Mouse (Mus musculus) hindbrain, embryonic 10.5 days (tissue): ENCODE results near the gene March10. TPM values are rescaled to one million over a fixed set of nuclear protein-coding genes. Genes with fewer than 3 reads are reported as not detected.
A peak's percentile ranks its signal among the peaks of the same experiment; 100 is the strongest.

ENCODE experiments used
- DNase-seq: peaks from one replicate; pipeline ENCODE4 v3.0.0-alpha.2; 2017; ENCODE audit warnings: low spot score
- H3K27ac ChIP-seq: fragments of 300-500 bp; sonication (generic); 2 replicates; pipeline ENCODE4 v1.5.1; 2016; ENCODE audit warnings: mild to moderate bottlenecking, moderate library complexity
- H3K27me3 ChIP-seq: fragments of 300-500 bp; sonication (generic); 2 replicates; pipeline ENCODE4 v1.6.1; 2016; ENCODE audit warnings: mild to moderate bottlenecking; ENCODE audit not compliant: poor library complexity, insufficient read depth, severe bottlenecking
- H3K36me3 ChIP-seq: fragments of 300-500 bp; sonication (generic); 2 replicates; pipeline ENCODE4 v1.6.1; 2016; ENCODE audit warnings: mild to moderate bottlenecking, moderate library complexity
- H3K4me1 ChIP-seq: fragments of 300-500 bp; sonication (generic); replicated peaks from 2 replicates; pipeline ENCODE4 v1.6.1; 2016; ENCODE audit warnings: mild to moderate bottlenecking
- H3K4me3 ChIP-seq: fragments of 300-500 bp; sonication (generic); 2 replicates; pipeline ENCODE4 v1.5.1; 2016; ENCODE audit warnings: mild to moderate bottlenecking, moderate library complexity
- H3K9me3 ChIP-seq: fragments of 300-500 bp; sonication (generic); 2 replicates; pipeline ENCODE4 v1.6.1; 2016; ENCODE audit warnings: mild to moderate bottlenecking, moderate library complexity
- WGBS: fragments of 180-500 bp; shearing (Covaris S2); methylation state at CpG from one replicate; pipeline ENCODE4 v1.1.7; 2016; 5-methylcytosine and 5-hydroxymethylcytosine counted together
- polyA plus RNA-seq: library from polyadenylated mRNA; unstranded; fragments of >200 nt; fragmentation: Nextera tagmentation; extraction: Ambion mirVana; gene quantifications from 2 replicates; pipeline ENCODE4 v1.2.1, GENCODE M21; 2016

Gene March10
- polyA plus RNA-seq, 1 experiment from 2014 or later: 0.41 TPM

GRCm38 (mm10) chr11:105459900-105460299, 3.4 kb upstream of the March10 start:
- peaks cover 35% of the 10 kb centered on the region for H3K4me1 ChIP-seq
- no peak overlapping the region for H3K4me3 ChIP-seq
- WGBS: 54% methylated on average over 5 of the region's 5 CpGs
- no peak for DNase-seq
- no peaks in the 10 kb centered on the region for H3K36me3 ChIP-seq
- 0 out of 2 replicates have a peak, but pooled peaks cover 14% of the 10 kb centered on the region for H3K27me3 ChIP-seq
- no peak overlapping the region for H3K27ac ChIP-seq
- no peaks in the 10 kb centered on the region for H3K9me3 ChIP-seq

GRCm38 (mm10) chr11:105457041-105457440, 506 bp upstream of the March10 start:
- Histone ChIP-seq H3K36me3 (no peaks in the 10 kb centered on the region), H3K27ac (peak overlapping the region; percentile 86), H3K27me3 (peaks cover 15% of the 10 kb centered on the region; the same call in 1 of the 2 replicates), H3K9me3 (no peaks in the 10 kb centered on the region), H3K4me3 (peak overlapping the region; percentile 65), H3K4me1 (peaks cover 22% of the 10 kb centered on the region)
- 65% methylated on average over 7 of the region's 7 CpGs for WGBS
- no peak for DNase-seq

- peaks cover 40% of the 10 kb centered on the region for H3K4me1 ChIP-seq
- 94% methylated on average over 5 of the region's 5 CpGs for WGBS
Observed at GRCm38 (mm10) chr11:105455118-105455517, 1.4 kb downstream of the March10 start.

GRCm38 (mm10) chr11:105453084-105453483, 3.5 kb downstream of the March10 start:
- no peak overlapping the region for H3K27ac ChIP-seq
- H3K9me3 ChIP-seq: no peaks in the 10 kb centered on the region
- 90% methylated on average over 4 of the region's 4 CpGs for WGBS
- peaks cover 42% of the 10 kb centered on the region for H3K4me1 ChIP-seq
- H3K36me3 ChIP-seq: no peaks in the 10 kb centered on the region
- H3K27me3 ChIP-seq: peaks cover 15% of the 10 kb centered on the region; the same call in 1 of the 2 replicates
- DNase-seq: no peak
- H3K4me3 ChIP-seq: no peak overlapping the region

More at GRCm38 (mm10) chr11:105455118-105455517, 1.4 kb downstream of the March10 start:
- no peaks in the 10 kb centered on the region for H3K36me3 ChIP-seq
- H3K9me3 ChIP-seq: no peaks in the 10 kb centered on the region
- no peak for DNase-seq
- no peak overlapping the region for H3K4me3 ChIP-seq
- peaks cover 15% of the 10 kb centered on the region; the same call in 1 of the 2 replicates for H3K27me3 ChIP-seq
- H3K27ac ChIP-seq: no peak overlapping the region

GRCm38 (mm10) chr11:105452504-105452903, 4.0 kb downstream of the March10 start:
- Histone ChIP-seq H3K36me3 (no peaks in the 10 kb centered on the region), H3K4me1 (peaks cover 47% of the 10 kb centered on the region), H3K27ac (0 out of 2 replicates have a peak overlapping the region, but pooled peaks have one; percentile 23), H3K27me3 (peaks cover 13% of the 10 kb centered on the region; the same call in 1 of the 2 replicates), H3K9me3 (no peaks in the 10 kb centered on the region), H3K4me3 (no peak overlapping the region)
- DNase-seq: no peak
- 80% methylated on average over 4 of the region's 4 CpGs for WGBS

- Histone ChIP-seq H3K36me3 (no peaks in the 10 kb centered on the region), H3K4me3 (no peak overlapping the region), H3K4me1 (peaks cover 40% of the 10 kb centered on the region), H3K9me3 (no peaks in the 10 kb centered on the region), H3K27me3 (peaks cover 10% of the 10 kb centered on the region; the same call in 1 of the 2 replicates), H3K27ac (peak overlapping the region; percentile 72)
- peak; percentile 41 for DNase-seq
- 56% methylated on average over 7 of the region's 7 CpGs for WGBS
Observed at GRCm38 (mm10) chr11:105451553-105452135, 4.9 kb downstream of the March10 start.

- H3K27ac ChIP-seq: no peak overlapping the region
- no peaks in the 10 kb centered on the region for H3K9me3 ChIP-seq
- no peak overlapping the region for H3K4me3 ChIP-seq
- no peak for DNase-seq
- no peaks in the 10 kb centered on the region for H3K36me3 ChIP-seq
- WGBS: 68% methylated on average over 12 of the region's 12 CpGs
- H3K27me3 ChIP-seq: no peaks in the 10 kb centered on the region; the same call in 1 of the 2 replicates
- peaks cover 36% of the 10 kb centered on the region for H3K4me1 ChIP-seq
Observed at GRCm38 (mm10) chr11:105449581-105450315, 6.8 kb downstream of the March10 start.

GRCm38 (mm10) chr11:105447661-105448060, 8.9 kb downstream of the March10 start:
- H3K27me3 ChIP-seq: no peaks in the 10 kb centered on the region
- no peak for DNase-seq
- H3K9me3 ChIP-seq: no peaks in the 10 kb centered on the region
- H3K36me3 ChIP-seq: no peaks in the 10 kb centered on the region
- peaks cover 43% of the 10 kb centered on the region for H3K4me1 ChIP-seq
- WGBS: 79% methylated on average over 6 of the region's 6 CpGs
- H3K27ac ChIP-seq: no peak overlapping the region
- H3K4me3 ChIP-seq: no peak overlapping the region

GRCm38 (mm10) chr11:105446221-105446620, 10.3 kb downstream of the March10 start:
- H3K27ac ChIP-seq: no peak overlapping the region
- H3K4me3 ChIP-seq: no peak overlapping the region
- H3K36me3 ChIP-seq: no peaks in the 10 kb centered on the region
- H3K9me3 ChIP-seq: no peaks in the 10 kb centered on the region
- 87% methylated on average over 5 of the region's 5 CpGs for WGBS
- peaks cover 35% of the 10 kb centered on the region for H3K4me1 ChIP-seq
- no peaks in the 10 kb centered on the region for H3K27me3 ChIP-seq
- DNase-seq: no peak

GRCm38 (mm10) chr11:105445741-105446140, 10.8 kb downstream of the March10 start:
- Histone ChIP-seq H3K27ac (no peak overlapping the region), H3K9me3 (no peaks in the 10 kb centered on the region), H3K4me1 (peaks cover 31% of the 10 kb centered on the region), H3K27me3 (no peaks in the 10 kb centered on the region), H3K4me3 (no peak overlapping the region), H3K36me3 (no peaks in the 10 kb centered on the region)
- DNase-seq: no peak
- 70% methylated on average over 5 of the region's 5 CpGs for WGBS

- H3K4me3 ChIP-seq: no peak overlapping the region
- H3K9me3 ChIP-seq: no peaks in the 10 kb centered on the region
- no peak overlapping the region for H3K27ac ChIP-seq
- H3K36me3 ChIP-seq: no peaks in the 10 kb centered on the region
- H3K27me3 ChIP-seq: no peaks in the 10 kb centered on the region
- WGBS: 86% methylated on average over 6 of the region's 6 CpGs
- peaks cover 22% of the 10 kb centered on the region for H3K4me1 ChIP-seq
- DNase-seq: no peak
Observed at GRCm38 (mm10) chr11:105444929-105445328, 11.6 kb downstream of the March10 start.

GRCm38 (mm10) chr11:105443505-105443904, 13.0 kb downstream of the March10 start:
- Histone ChIP-seq H3K9me3 (no peaks in the 10 kb centered on the region), H3K36me3 (no peaks in the 10 kb centered on the region), H3K27ac (no peak overlapping the region), H3K27me3 (no peaks in the 10 kb centered on the region), H3K4me1 (peaks cover 18% of the 10 kb centered on the region), H3K4me3 (no peak overlapping the region)
- 73% methylated on average over 5 of the region's 5 CpGs for WGBS
- DNase-seq: no peak

GRCm38 (mm10) chr11:105439796-105440195, 16.7 kb downstream of the March10 start:
- H3K27me3 ChIP-seq: no peaks in the 10 kb centered on the region
- no peak overlapping the region for H3K4me3 ChIP-seq
- H3K9me3 ChIP-seq: no peaks in the 10 kb centered on the region
- WGBS: 85% methylated on average over 7 of the region's 7 CpGs
- no peak overlapping the region for H3K27ac ChIP-seq
- no peaks in the 10 kb centered on the region for H3K36me3 ChIP-seq
- peaks cover 7% of the 10 kb centered on the region for H3K4me1 ChIP-seq
- no peak for DNase-seq
